Mouse (Mus musculus) granulocyte monocyte progenitor cell, adult 5-6 weeks (primary cell): ENCODE data around the gene Mgat4d. TPM values are rescaled to one million over a fixed set of nuclear protein-coding genes. Genes with fewer than 3 reads are reported as not detected.
"Not testable (repeated sequence)": the region's sequence is repeated elsewhere in the genome, so short reads cannot be mapped to it uniquely, and the experiment has no call there.

Source experiments
- ATAC-seq: replicated peaks from 2 replicates; pipeline ENCODE4 v1.8.0; 2016; ENCODE audit warnings: mild to moderate bottlenecking, moderate TSS enrichment, inconsistent platforms; ENCODE audit not compliant: poor library complexity, severe bottlenecking
- total RNA-seq, 2 experiments: library from RNA; stranded (forward) in 1 of 2; stranded (reverse) in 1 of 2; fragments of 200-712, 200-1000 nt in 1 of 2; fragments of >200 nt in 1 of 2; fragmentation: Nextera tagmentation in 1 of 2; gene quantifications; 2 replicates each; pipeline ENCODE4 v1.2.3; 2014 to 2017

Gene Mgat4d
- not detected in 2 replicates for total RNA-seq (2014; fragmentation: Nextera tagmentation)
- not detected in 2 replicates for total RNA-seq (2017)

- no peak for ATAC-seq
These were observed at the start of gene Mgat4d for GRCm38 (mm10) chr8:83348263-83348662. Mgat4d (plus strand) TSS chr8:83348471.

GRCm38 (mm10) chr8:83300135-83300534, 48.1 kb upstream of the Mgat4d start:
- ATAC-seq = peak; percentile 68

- no peak for ATAC-seq
These were observed 43.3 kb upstream of the Mgat4d start for GRCm38 (mm10) chr8:83304946-83305345.

GRCm38 (mm10) chr8:83309836-83310235, 38.4 kb upstream of the Mgat4d start:
- no peak for ATAC-seq

- not testable (repeated sequence) for ATAC-seq
These were observed 33.2 kb upstream of the Mgat4d start for GRCm38 (mm10) chr8:83315084-83315483.

GRCm38 (mm10) chr8:83315691-83316090, 32.6 kb upstream of the Mgat4d start:
- no peak for ATAC-seq

GRCm38 (mm10) chr8:83320543-83320942, 27.7 kb upstream of the Mgat4d start:
- ATAC-seq = no peak

GRCm38 (mm10) chr8:83322374-83322773, 25.9 kb upstream of the Mgat4d start:
- ATAC-seq = no peak

- 0 out of 2 replicates have a peak, but pooled peaks have one; percentile 25 for ATAC-seq
These were observed 25.2 kb upstream of the Mgat4d start for GRCm38 (mm10) chr8:83323056-83323455.

GRCm38 (mm10) chr8:83327889-83328288, 20.4 kb upstream of the Mgat4d start:
- ATAC-seq = no peak

GRCm38 (mm10) chr8:83331567-83331898, 16.7 kb upstream of the Mgat4d start:
- ATAC-seq = peak; percentile 37

GRCm38 (mm10) chr8:83331899-83332697, 16.2 kb upstream of the Mgat4d start, which contains the start of gene Elmod2:
Elmod2 (minus strand) TSS chr8:83332486.
- ATAC-seq = peak; percentile 97

GRCm38 (mm10) chr8:83332864-83333263, 15.4 kb upstream of the Mgat4d start:
- peak; percentile 25; the same call in 1 of the 2 replicates for ATAC-seq

GRCm38 (mm10) chr8:83342076-83342475, 6.2 kb upstream of the Mgat4d start:
- no peak for ATAC-seq

- no peak for ATAC-seq
These were observed 5.6 kb upstream of the Mgat4d start for GRCm38 (mm10) chr8:83342693-83343092.

- ATAC-seq = peak; percentile 73
These were observed 3.0 kb downstream of the Mgat4d start for GRCm38 (mm10) chr8:83351315-83351714.

GRCm38 (mm10) chr8:83363156-83363769, 15.0 kb downstream of the Mgat4d start:
- ATAC-seq = no peak

- ATAC-seq = no peak
These were observed 29.0 kb downstream of the Mgat4d start for GRCm38 (mm10) chr8:83377231-83377630.

- no peak for ATAC-seq
These were observed 31.9 kb downstream of the Mgat4d start for GRCm38 (mm10) chr8:83380141-83380540.

- ATAC-seq = no peak
These were observed 32.7 kb downstream of the Mgat4d start for GRCm38 (mm10) chr8:83381016-83381415.

GRCm38 (mm10) chr8:83382850-83383249, 34.6 kb downstream of the Mgat4d start:
- no peak for ATAC-seq
